Mouse (Mus musculus): ENCODE results near the gene Tulp2. TPM values are rescaled to one million over a fixed set of nuclear protein-coding genes. Genes with fewer than 3 reads are reported as not detected.

Tulp2 gene
- polyA plus RNA-seq, 1 experiment, result 1.7 TPM

GRCm38 (mm10) chr7:45570103-45570741 is 88.5 kb downstream of the Tulp2 start, which contains the start of gene Bcat2:
TSS of gene Bcat2 (plus strand) at chr7:45570153.
- no peak for TF ChIP-seq GATA1 (IDR thresholded peaks at IDR 0.05; ENCODE audit: low read length)

GRCm38 (mm10) chr7:45571966-45572365 is 90.3 kb downstream of the Tulp2 start:
- no peak for TF ChIP-seq GATA1 (IDR thresholded peaks at IDR 0.05; ENCODE audit: low read length)

Other genes with a start within 250 kb of the Tulp2 start
- gene Cd37, start 242.8 kb upstream of the Tulp2 start, polyA plus RNA-seq (2012), result 96.2 and 133 TPM in 2 replicates
- gene Slc6a16, start 240.8 kb upstream of the Tulp2 start, polyA plus RNA-seq (2012), result not detected in 2 replicates
- not detected in 2 replicates for gene Slc6a21, start 204.4 kb upstream of the Tulp2 start, polyA plus RNA-seq (2012)
- gene Trpm4, start 148.1 kb upstream of the Tulp2 start, polyA plus RNA-seq (2012), result 0.13 and 0.19 TPM in 2 replicates
- not detected in 2 replicates for gene Hrc, start 146.6 kb upstream of the Tulp2 start, polyA plus RNA-seq (2012)
- 5.9 and 6.4 TPM in 2 replicates for gene Ppfia3, start 114.9 kb upstream of the Tulp2 start, polyA plus RNA-seq (2012)
- gene Lin7b, start 111.3 kb upstream of the Tulp2 start, polyA plus RNA-seq (2012), result 3.0 and 3.6 TPM in 2 replicates
- 1,207 and 1,386 TPM in 2 replicates for gene Snrnp70, start 86.1 kb upstream of the Tulp2 start, polyA plus RNA-seq (2012)
- not detected in 2 replicates for gene Kcna7, start 76.2 kb upstream of the Tulp2 start, polyA plus RNA-seq (2012)
- gene Ntf5, start 68.2 kb upstream of the Tulp2 start, polyA plus RNA-seq (2012), result 0.03 and 0.04 TPM in 2 replicates
- not detected in 2 replicates for gene Lhb, start 61.1 kb upstream of the Tulp2 start, polyA plus RNA-seq (2012)
- 28.8 TPM in 2 replicates for gene Gys1, start 47.0 kb upstream of the Tulp2 start, polyA plus RNA-seq (2012)
- gene Ruvbl2, start 43.8 kb upstream of the Tulp2 start, polyA plus RNA-seq (2012), result 887 and 1,231 TPM in 2 replicates
- gene Ftl1, start 22.0 kb upstream of the Tulp2 start, polyA plus RNA-seq (2012), result 11,844 and 12,759 TPM in 2 replicates
- 407 and 498 TPM in 2 replicates for gene Bax, start 15.0 kb upstream of the Tulp2 start, polyA plus RNA-seq (2012)
- not detected in 2 replicates for gene Gm45808, start 4.9 kb downstream of the Tulp2 start, polyA plus RNA-seq (2012)
- 0.29 and 0.49 TPM in 2 replicates for gene Dhdh, start 6.9 kb downstream of the Tulp2 start, polyA plus RNA-seq (2012)
- 1,038 and 1,233 TPM in 2 replicates for gene Nucb1, start 28.5 kb downstream of the Tulp2 start, polyA plus RNA-seq (2012)
- gene Ppp1r15a, start 44.4 kb downstream of the Tulp2 start, polyA plus RNA-seq (2012), result 87.1 and 135 TPM in 2 replicates
- gene Plekha4, start 44.5 kb downstream of the Tulp2 start, polyA plus RNA-seq (2012), result 1.2 and 1.8 TPM in 2 replicates
- gene Hsd17b14, start 73.0 kb downstream of the Tulp2 start, polyA plus RNA-seq (2012), result 10.6 and 11.5 TPM in 2 replicates
- gene Bcat2, start 88.3 kb downstream of the Tulp2 start, polyA plus RNA-seq (2012), result 83.5 and 192 TPM in 2 replicates
- not detected in 2 replicates for gene Fgf21, start 133.6 kb downstream of the Tulp2 start, polyA plus RNA-seq (2012)
- gene Fut1, start 135.4 kb downstream of the Tulp2 start, polyA plus RNA-seq (2012), result not detected in 2 replicates
- gene Izumo1, start 139.9 kb downstream of the Tulp2 start, polyA plus RNA-seq (2012), result 0.11 and 0.14 TPM in 2 replicates
- 1.2 and 1.6 TPM in 2 replicates for gene Rasip1, start 145.6 kb downstream of the Tulp2 start, polyA plus RNA-seq (2012)
- gene Mamstr, start 158.1 kb downstream of the Tulp2 start, polyA plus RNA-seq (2012), result not detected in 2 replicates
- not detected in 2 replicates for gene Fut2, start 184.5 kb downstream of the Tulp2 start, polyA plus RNA-seq (2012)
- gene Ntn5, start 202.1 kb downstream of the Tulp2 start, polyA plus RNA-seq (2012), result 0.11 TPM in 1 of 2 replicates, not detected in the other
- not detected in 2 replicates for gene Sec1, start 212.5 kb downstream of the Tulp2 start, polyA plus RNA-seq (2012)
- gene Car11, start 218.0 kb downstream of the Tulp2 start, polyA plus RNA-seq (2012), result 0.37 and 0.79 TPM in 2 replicates
- gene Dbp, start 223.2 kb downstream of the Tulp2 start, polyA plus RNA-seq (2012), result 22.4 and 28.4 TPM in 2 replicates
- 18,264 and 20,873 TPM in 2 replicates for gene Rpl18, start 233.6 kb downstream of the Tulp2 start, polyA plus RNA-seq (2012)
- gene Sphk2, start 236.1 kb downstream of the Tulp2 start, polyA plus RNA-seq (2012), result 172 and 187 TPM in 2 replicates
- gene Fam83e, start 239.3 kb downstream of the Tulp2 start, polyA plus RNA-seq (2012), result 1.2 TPM in 2 replicates
- not detected in 2 replicates for gene Spaca4, start 243.9 kb downstream of the Tulp2 start, polyA plus RNA-seq (2012)

Data from G1E-ER4 (cell line).